Mouse (Mus musculus): ENCODE data around the gene Chchd1. TPM values are rescaled to one million over a fixed set of nuclear protein-coding genes. Genes with fewer than 3 reads are reported as not detected.

Gene Chchd1
- polyA plus RNA-seq (2014; fragmentation: Nextera tagmentation; extraction: Ambion mirVana) = 188 and 214 TPM in 2 replicates

GRCm38 (mm10) chr14:20702741-20703381 is at the start of gene Chchd1:
TSS of gene Chchd1 (plus strand) at chr14:20703006.
- Histone ChIP-seq H3K36me3 (ENCODE audit: control insufficient read depth, insufficient read depth, low read length) (peaks cover 16% of the 10 kb centered on the region), H3K4me3 (replicated peaks; ENCODE audit: low read depth, low read length) (peak within 1 kb of the TSS; percentile 73), H3K4me2 (ENCODE audit: low read length) (peak within 1 kb of the TSS; percentile 73), H3K9me3 (ENCODE audit: control insufficient read depth, low read length) (no peaks in the 10 kb centered on the region), H3K27ac (replicated peaks; ENCODE audit: low read depth, low read length) (peak within 1 kb of the TSS; percentile 86), H3K27me3 (ENCODE audit: control insufficient read depth, insufficient read depth, low read length) (no peaks in the 10 kb centered on the region), H3K9ac (replicated peaks; ENCODE audit: low read length) (peak within 1 kb of the TSS; percentile 84), H3K4me1 (ENCODE audit: control insufficient read depth, insufficient read depth, low read length) (peaks cover 42% of the 10 kb centered on the region)
- under 1% methylated on average over 61 of the region's 61 CpGs for WGBS
- peak; percentile 93 for DNase-seq
- peak; percentile 68 for ATAC-seq (ENCODE audit: low FRiP score, low TSS enrichment)

- Histone ChIP-seq H3K4me1 (ENCODE audit: control insufficient read depth, insufficient read depth, low read length) (no peaks in the 10 kb centered on the region), H3K27ac (replicated peaks; ENCODE audit: low read depth, low read length) (no peak overlapping the region), H3K4me3 (replicated peaks; ENCODE audit: low read depth, low read length) (no peak overlapping the region), H3K36me3 (ENCODE audit: control insufficient read depth, insufficient read depth, low read length) (no peaks in the 10 kb centered on the region), H3K27me3 (ENCODE audit: control insufficient read depth, insufficient read depth, low read length) (no peaks in the 10 kb centered on the region), H3K4me2 (ENCODE audit: low read length) (no peak overlapping the region), H3K9me3 (ENCODE audit: control insufficient read depth, low read length) (no peaks in the 10 kb centered on the region), H3K9ac (replicated peaks; ENCODE audit: low read length) (no peak overlapping the region)
- DNase-seq (no peak), ATAC-seq (ENCODE audit: low FRiP score, low TSS enrichment) (no peak)
- 85% methylated on average over 9 of the region's 9 CpGs for WGBS
Observed at GRCm38 (mm10) chr14:20654690-20655421, 48.0 kb upstream of the Chchd1 start.

DNA sequence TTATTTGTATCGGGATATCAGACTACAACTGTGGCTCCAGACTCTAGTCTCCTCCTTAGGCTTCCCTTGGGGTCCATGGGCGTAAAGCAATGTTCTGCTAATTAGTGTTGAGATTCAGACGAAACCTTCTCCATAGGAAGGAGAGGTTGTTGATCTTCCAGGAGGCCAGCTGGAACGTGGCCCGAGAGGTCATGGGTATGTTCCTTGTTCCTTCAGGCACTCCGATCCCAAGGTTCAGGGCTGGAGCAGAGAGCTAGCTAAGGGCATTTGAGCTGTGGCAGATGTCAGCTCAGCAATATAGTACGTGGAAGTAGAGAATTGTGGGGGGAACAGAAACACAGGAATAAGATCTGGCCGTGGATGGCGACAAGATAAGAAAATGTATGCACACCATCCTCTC is 47.1 kb upstream of the Chchd1 start:
- ATAC-seq (ENCODE audit: low FRiP score, low TSS enrichment) (no peak), DNase-seq (no peak)
- H3K4me1 ChIP-seq (ENCODE audit: control insufficient read depth, insufficient read depth, low read length) = peaks cover 3% of the 10 kb centered on the region; the same call in 1 of the 2 replicates
- H3K27me3 ChIP-seq (ENCODE audit: control insufficient read depth, insufficient read depth, low read length) = no peaks in the 10 kb centered on the region
- no peak overlapping the region for H3K27ac ChIP-seq (replicated peaks; ENCODE audit: low read depth, low read length)
- no peak overlapping the region for H3K4me3 ChIP-seq (replicated peaks; ENCODE audit: low read depth, low read length)
- no peaks in the 10 kb centered on the region for H3K36me3 ChIP-seq (ENCODE audit: control insufficient read depth, insufficient read depth, low read length)
- H3K9ac ChIP-seq (replicated peaks; ENCODE audit: low read length) = no peak overlapping the region
- H3K4me2 ChIP-seq (ENCODE audit: low read length) = no peak overlapping the region
- 81% methylated on average over 9 of the region's 9 CpGs for WGBS
- H3K9me3 ChIP-seq (ENCODE audit: control insufficient read depth, low read length) = no peaks in the 10 kb centered on the region

DNA sequence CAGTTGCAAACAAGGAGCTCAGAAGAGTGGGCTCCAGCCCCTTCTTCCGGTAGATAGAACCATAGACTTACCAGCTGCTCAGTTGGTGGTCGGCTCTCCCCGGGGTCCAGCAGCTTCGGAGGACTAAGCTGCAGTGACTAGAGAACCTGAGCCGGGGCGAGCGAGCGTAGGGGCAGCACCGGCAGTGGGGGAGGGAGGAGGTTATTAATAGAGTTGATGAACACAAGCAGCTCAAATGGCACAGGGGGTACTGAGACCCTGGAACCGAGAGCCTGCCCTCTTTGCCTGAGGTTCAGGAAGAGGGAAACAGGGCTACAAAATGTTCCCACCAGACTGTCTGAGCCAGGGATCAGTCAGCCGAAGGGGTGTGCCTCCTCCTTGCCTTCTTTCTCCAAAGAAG is 46.4 kb upstream of the Chchd1 start, which contains the start of gene Myoz1:
Myoz1 (minus strand) TSS at position 180 of the 400 bp plus-strand sequence.
- H3K27ac ChIP-seq (replicated peaks; ENCODE audit: low read depth, low read length) = no peak within 1 kb of the TSS
- DNase-seq (no peak), ATAC-seq (ENCODE audit: low FRiP score, low TSS enrichment) (no peak)
- no peaks in the 10 kb centered on the region for H3K9me3 ChIP-seq (ENCODE audit: control insufficient read depth, low read length)
- H3K4me3 ChIP-seq (replicated peaks; ENCODE audit: low read depth, low read length) = no peak within 1 kb of the TSS
- no peaks in the 10 kb centered on the region for H3K36me3 ChIP-seq (ENCODE audit: control insufficient read depth, insufficient read depth, low read length)
- H3K4me2 ChIP-seq (ENCODE audit: low read length) = no peak within 1 kb of the TSS
- H3K27me3 ChIP-seq (ENCODE audit: control insufficient read depth, insufficient read depth, low read length) = no peaks in the 10 kb centered on the region
- peaks cover 3% of the 10 kb centered on the region; the same call in 1 of the 2 replicates for H3K4me1 ChIP-seq (ENCODE audit: control insufficient read depth, insufficient read depth, low read length)
- 37% methylated on average over 11 of the region's 11 CpGs for WGBS
- no peak within 1 kb of the TSS for H3K9ac ChIP-seq (replicated peaks; ENCODE audit: low read length)

DNA sequence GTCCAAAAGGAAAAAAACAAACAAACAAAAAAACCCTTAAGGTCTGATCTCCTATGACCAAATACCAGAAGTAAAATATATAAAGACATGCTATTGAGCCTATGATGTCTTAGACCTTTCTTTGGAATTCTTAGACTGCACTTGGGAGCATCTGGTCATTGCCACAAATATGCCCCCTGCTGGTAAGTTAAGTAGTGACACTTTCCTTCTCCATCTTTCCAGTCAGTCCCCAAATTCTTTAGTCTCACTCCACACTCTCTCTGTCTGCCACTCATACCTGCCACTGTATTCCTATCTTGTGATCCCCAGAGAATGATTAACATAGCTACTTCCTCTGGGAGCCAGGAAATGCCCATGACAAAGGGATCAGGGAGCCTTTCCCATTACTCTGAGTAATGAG is 44.5 kb upstream of the Chchd1 start:
- Histone ChIP-seq H3K27me3 (ENCODE audit: control insufficient read depth, insufficient read depth, low read length) (peaks cover 8% of the 10 kb centered on the region; the same call in 1 of the 2 replicates), H3K36me3 (ENCODE audit: control insufficient read depth, insufficient read depth, low read length) (no peaks in the 10 kb centered on the region), H3K9ac (replicated peaks; ENCODE audit: low read length) (no peak overlapping the region), H3K4me1 (ENCODE audit: control insufficient read depth, insufficient read depth, low read length) (peaks cover 14% of the 10 kb centered on the region), H3K27ac (replicated peaks; ENCODE audit: low read depth, low read length) (no peak overlapping the region), H3K9me3 (ENCODE audit: control insufficient read depth, low read length) (no peaks in the 10 kb centered on the region), H3K4me3 (replicated peaks; ENCODE audit: low read depth, low read length) (no peak overlapping the region), H3K4me2 (ENCODE audit: low read length) (no peak overlapping the region)
- peak; percentile 79 for DNase-seq
- ATAC-seq (ENCODE audit: low FRiP score, low TSS enrichment) = no peak

GRCm38 (mm10) chr14:20658902-20659301 is 43.9 kb upstream of the Chchd1 start:
- Histone ChIP-seq H3K36me3 (ENCODE audit: control insufficient read depth, insufficient read depth, low read length) (no peaks in the 10 kb centered on the region), H3K27ac (replicated peaks; ENCODE audit: low read depth, low read length) (no peak overlapping the region), H3K4me2 (ENCODE audit: low read length) (no peak overlapping the region), H3K4me3 (replicated peaks; ENCODE audit: low read depth, low read length) (no peak overlapping the region), H3K9me3 (ENCODE audit: control insufficient read depth, low read length) (no peaks in the 10 kb centered on the region), H3K9ac (replicated peaks; ENCODE audit: low read length) (no peak overlapping the region), H3K4me1 (ENCODE audit: control insufficient read depth, insufficient read depth, low read length) (peaks cover 14% of the 10 kb centered on the region), H3K27me3 (ENCODE audit: control insufficient read depth, insufficient read depth, low read length) (peaks cover 8% of the 10 kb centered on the region; the same call in 1 of the 2 replicates)
- DNase-seq = no peak
- 95% methylated on average over 6 of the region's 6 CpGs for WGBS
- ATAC-seq (ENCODE audit: low FRiP score, low TSS enrichment) = no peak

DNA sequence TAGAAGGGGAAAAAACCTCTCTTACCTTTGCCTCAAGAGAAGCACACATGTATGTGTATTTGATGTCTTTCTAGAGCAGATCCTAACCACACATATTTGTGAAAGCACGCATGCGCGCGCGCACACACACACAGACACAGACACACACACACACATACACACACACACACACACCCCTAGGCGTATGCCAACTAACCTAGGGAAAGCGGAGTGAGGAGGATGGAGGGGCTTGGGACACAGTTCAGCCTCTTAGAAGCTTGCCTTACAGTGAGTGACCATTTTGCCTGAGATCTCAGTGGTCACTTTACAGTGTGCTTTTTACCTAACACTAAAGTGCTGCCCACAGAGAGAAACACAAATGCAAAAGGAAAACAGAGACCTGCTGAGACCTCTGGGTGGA is 43.1 kb upstream of the Chchd1 start:
- H3K9me3 ChIP-seq (ENCODE audit: control insufficient read depth, low read length) = no peaks in the 10 kb centered on the region
- no peaks in the 10 kb centered on the region for H3K36me3 ChIP-seq (ENCODE audit: control insufficient read depth, insufficient read depth, low read length)
- peaks cover 14% of the 10 kb centered on the region for H3K4me1 ChIP-seq (ENCODE audit: control insufficient read depth, insufficient read depth, low read length)
- H3K27me3 ChIP-seq (ENCODE audit: control insufficient read depth, insufficient read depth, low read length) = peaks cover 8% of the 10 kb centered on the region; the same call in 1 of the 2 replicates
- ATAC-seq (ENCODE audit: low FRiP score, low TSS enrichment) = no peak
- DNase-seq = no peak
- no peak overlapping the region for H3K9ac ChIP-seq (replicated peaks; ENCODE audit: low read length)
- H3K4me3 ChIP-seq (replicated peaks; ENCODE audit: low read depth, low read length) = no peak overlapping the region
- WGBS = 99% methylated on average over 7 of the region's 7 CpGs
- H3K27ac ChIP-seq (replicated peaks; ENCODE audit: low read depth, low read length) = no peak overlapping the region
- no peak overlapping the region for H3K4me2 ChIP-seq (ENCODE audit: low read length)

- DNase-seq (peak; percentile 98), ATAC-seq (ENCODE audit: low FRiP score, low TSS enrichment) (peak; percentile 91)
- Histone ChIP-seq H3K9me3 (ENCODE audit: control insufficient read depth, low read length) (no peaks in the 10 kb centered on the region), H3K27me3 (ENCODE audit: control insufficient read depth, insufficient read depth, low read length) (peaks cover 13% of the 10 kb centered on the region; the same call in 1 of the 2 replicates), H3K4me3 (replicated peaks; ENCODE audit: low read depth, low read length) (peak overlapping the region; percentile 65), H3K9ac (replicated peaks; ENCODE audit: low read length) (peak overlapping the region; percentile 73), H3K27ac (replicated peaks; ENCODE audit: low read depth, low read length) (peak overlapping the region; percentile 84), H3K36me3 (ENCODE audit: control insufficient read depth, insufficient read depth, low read length) (no peaks in the 10 kb centered on the region), H3K4me2 (ENCODE audit: low read length) (peak overlapping the region; percentile 86), H3K4me1 (ENCODE audit: control insufficient read depth, insufficient read depth, low read length) (peaks cover 14% of the 10 kb centered on the region)
- 1% methylated on average over 52 of the region's 52 CpGs for WGBS
Observed at GRCm38 (mm10) chr14:20660827-20661660, 41.8 kb upstream of the Chchd1 start.
